Mouse (Mus musculus): ENCODE measurements at regions not wholly inside any gene's neighbourhood (a gene's known extent, or its start where the extent isn't known, plus 50 kb on each side); places are given as distances from the start of the nearest gene placed in this dataset.

DNA sequence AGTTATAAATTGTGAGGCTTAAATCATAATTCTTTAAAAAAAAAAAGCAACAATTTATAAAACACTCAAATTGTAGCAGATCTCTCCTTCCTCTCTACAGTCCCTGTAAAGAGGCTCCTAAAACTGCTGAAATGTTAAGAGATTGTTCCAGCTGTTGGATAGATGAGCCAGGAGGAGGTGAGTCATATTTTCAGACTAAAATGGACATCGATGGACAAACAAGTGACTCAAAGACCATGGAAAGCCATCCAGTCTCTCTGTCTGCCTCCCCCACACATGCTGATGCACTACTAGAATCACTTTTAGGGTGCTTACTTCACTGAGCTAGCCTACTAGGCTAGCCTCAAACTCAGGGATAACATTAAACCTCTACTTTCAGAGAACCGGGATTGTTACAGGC is 561.5 kb downstream of the Tmem114 start:
- no peak for DNase-seq (ENCODE audit: low spot score)

DNA sequence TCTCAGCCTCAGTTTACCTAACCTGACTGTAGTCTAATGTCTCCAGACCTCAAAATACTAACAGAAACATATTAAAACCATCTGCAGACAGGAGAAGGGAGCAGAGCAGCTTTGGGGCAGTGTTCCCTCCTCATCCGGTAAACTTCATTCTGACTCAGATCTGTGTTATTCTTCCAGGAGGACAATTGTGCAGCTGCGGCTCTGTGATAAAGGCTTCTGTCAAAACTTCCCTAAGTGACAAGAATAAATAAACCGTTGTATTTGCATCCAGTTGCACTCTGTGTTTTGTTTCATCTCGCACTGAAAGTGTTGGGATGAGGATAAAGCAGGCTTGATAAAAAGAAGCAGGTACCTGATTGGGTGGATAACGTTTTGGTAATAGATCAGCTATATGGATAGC is 585.8 kb downstream of the Tmem114 start:
- DNase-seq (ENCODE audit: low spot score), result no peak

DNA sequence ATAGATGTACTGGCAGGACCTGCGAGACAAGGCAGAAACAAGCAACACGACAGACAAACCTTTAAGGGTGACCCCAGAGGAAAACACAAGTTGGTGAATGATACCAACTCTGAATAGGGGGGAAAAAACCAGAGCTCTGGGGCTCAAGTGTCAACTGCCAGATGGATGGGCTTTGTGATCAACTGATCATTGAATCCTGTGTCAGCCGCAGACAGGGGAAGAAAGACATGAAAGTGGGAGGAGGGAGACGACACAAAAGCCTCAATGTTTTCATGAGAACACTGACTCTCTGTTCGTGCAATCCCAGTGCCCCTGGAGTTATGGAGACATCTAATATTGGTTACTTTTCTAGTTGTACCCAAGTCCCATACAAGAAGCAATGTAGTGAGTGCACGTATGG is 593.8 kb downstream of the Tmem114 start:
- DNase-seq (ENCODE audit: low spot score), result no peak

DNA sequence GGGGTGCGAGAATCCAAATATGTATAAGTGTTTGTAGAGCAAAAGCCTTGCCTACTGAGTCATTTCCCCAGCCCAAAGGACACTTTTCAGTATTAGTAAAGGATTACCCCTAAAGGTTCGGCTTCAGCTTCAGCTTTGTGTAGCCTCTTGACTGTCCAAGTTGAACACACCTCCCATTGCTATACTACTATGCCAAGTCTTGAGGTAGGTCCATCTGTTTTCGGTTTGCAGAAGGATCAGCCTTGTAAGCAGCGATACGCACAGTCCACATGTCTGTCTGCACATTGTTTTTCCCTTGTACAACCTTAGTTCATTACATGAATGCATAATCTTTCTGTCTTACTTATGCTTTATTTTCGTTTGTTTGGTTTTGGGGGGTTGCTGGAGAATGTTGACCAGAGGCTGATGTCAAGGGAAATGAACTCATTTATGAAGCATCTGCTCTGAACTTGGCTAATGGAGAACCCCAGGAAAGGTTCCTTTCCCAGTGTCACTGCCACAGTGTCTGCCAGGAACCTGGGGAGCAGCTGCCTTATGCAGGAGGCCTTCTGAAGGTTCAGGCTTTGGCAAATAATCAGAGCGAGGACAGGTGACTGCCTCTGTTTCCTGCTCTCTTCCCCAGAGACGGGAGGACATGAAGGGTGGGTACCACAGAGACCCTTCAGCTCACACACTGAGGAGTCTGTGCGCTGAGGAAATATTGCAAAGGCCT is 594.8 kb downstream of the Tmem114 start:
- no peak for DNase-seq (ENCODE audit: low spot score)

DNA sequence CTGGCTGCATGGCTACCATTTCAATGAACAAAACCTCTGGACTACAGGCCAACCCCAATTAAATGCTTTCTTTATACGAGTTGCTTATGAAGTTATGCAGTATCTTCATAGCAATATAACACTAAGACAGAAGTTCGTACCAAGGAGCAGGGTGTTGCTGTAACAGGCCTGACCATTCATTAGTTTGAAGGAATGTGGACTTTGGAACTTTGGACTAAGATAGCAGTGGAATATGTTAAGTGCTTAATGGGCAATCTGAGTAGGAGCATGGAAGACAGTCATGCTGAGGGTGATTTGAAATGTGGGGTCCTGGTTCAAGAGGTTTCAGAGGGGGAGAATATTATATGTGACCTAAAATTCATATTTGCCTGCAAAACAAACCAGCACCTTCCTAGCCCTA is 623.8 kb downstream of the Tmem114 start:
- DNase-seq (ENCODE audit: low spot score), result no peak

DNA sequence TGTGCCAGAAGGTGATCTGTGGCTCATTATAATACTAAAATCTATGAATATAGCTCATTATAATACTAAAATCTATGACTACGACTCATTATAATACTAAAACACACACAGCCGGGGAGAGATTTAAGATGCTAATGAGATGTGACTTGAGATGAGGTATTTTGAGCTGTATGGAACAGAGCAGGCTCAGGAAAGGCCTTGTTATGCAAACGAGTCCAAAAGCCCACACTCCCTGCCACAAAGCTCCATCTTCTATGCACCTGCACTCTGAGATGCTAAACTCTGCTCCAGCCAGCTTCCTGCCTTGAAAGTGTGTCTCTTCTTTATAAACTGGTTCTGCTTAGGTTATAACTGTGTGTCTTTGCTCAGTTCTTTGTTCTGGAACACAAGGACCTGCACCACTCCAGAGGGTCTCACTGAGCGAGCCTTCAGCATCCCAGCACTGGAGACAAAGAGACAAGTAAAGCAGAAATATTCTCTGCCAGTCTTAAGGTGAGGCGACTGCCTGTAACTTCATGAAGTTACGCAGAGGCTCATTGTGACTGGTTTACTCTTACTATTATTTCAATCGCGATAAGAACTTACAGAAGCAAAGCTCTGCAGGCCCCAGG is 627.7 kb downstream of the Tmem114 start:
- no peak for DNase-seq (ENCODE audit: low spot score)

DNA sequence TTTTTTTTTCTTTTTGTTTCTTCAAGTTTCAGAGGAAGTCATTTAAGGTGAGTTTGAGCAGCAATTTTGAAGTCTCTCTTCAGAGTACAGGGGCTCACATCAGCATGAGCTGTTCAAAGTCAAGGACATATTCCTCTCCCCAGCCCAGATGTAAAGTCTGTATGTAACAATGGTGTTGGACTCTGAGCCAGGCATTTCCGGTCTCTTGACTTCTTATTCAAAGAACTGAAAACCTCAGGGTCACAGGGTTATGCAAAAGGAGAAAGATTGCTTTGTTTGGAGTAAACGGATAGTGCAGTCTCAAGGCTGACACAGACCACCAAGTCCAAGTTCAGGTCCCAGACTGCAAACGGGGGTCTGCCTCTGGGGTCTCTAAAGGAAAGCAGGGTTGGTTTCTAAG is 629.4 kb downstream of the Tmem114 start:
- DNase-seq (ENCODE audit: low spot score), result no peak

DNA sequence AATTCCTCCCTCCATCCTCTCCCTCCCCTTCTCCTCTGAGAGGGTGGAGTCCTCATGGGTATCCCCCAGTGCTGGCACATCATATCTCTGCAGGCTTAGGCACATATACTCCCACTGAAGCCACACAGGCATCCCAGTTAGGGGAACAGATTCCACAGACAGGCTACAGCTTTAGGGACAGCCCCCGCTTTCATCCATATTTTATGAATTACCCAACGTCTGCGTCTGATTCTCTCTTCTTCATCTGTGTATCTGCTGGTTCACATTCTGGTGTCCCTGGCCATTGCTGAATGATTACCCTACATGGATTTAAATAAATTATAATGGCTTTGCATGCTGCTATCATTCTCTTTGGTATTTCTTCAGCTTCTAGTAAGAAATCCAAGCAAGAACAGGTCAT is 632.4 kb downstream of the Tmem114 start:
- DNase-seq (ENCODE audit: low spot score), result no peak

DNA sequence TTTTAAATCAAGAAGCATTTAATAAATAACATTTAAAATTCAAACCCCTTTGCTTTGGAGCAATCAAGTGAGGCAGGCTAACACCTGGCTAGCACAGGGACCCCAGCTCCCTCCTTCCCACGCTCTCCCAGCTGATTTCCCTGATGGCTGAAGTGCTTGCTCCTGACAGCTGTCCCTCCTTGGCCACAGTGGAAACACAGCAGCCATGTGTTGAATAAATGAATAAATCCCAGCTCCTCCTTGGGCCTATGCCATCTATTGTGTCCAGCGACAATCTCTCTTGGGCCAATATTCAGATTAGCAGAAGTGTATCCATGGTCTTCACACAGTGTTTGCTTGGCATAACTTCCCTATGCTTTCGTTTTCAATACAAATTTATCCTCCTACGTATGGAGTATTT is 634.7 kb downstream of the Tmem114 start:
- no peak for DNase-seq (ENCODE audit: low spot score)

DNA sequence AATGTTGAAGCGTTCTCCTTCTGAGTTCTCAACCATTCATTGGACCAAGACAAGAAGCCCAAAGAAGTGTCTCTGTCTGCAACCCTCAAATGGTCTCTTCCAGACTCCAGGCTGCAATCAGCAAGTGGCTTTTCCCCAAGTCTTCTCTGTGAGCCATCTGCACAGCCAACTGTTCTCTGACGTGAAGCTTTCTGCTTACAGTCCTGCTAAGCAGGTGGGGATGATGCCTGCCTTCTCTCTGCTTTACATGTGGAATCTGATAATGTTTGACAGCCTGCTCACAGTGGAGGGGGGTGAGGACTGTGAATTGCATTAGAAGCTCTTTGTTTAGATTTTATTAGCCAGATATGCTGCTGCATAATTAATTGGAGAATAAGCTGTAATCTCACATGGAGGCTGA is 636.7 kb downstream of the Tmem114 start:
- no peak for DNase-seq (ENCODE audit: low spot score)

DNA sequence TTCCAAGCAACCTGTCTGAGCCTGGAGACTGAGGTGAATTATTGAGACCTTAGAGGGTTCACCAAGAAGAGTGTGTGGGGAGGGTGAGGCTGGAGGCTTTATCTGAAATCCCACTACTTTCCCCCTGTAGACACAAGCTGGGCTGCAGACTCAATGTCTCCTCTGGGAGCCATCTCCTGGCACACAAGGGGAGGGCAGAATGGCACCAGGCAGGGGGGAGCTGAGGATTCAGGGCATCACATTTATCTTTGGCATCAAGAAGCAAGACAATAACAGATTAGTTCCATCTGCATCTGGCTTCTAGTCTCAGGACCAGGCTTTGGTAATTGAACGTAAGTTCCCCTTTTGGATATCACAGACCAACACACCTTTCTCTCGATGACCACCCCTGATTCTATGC is 643.4 kb downstream of the Tmem114 start:
- DNase-seq (ENCODE audit: low spot score), result no peak

DNA sequence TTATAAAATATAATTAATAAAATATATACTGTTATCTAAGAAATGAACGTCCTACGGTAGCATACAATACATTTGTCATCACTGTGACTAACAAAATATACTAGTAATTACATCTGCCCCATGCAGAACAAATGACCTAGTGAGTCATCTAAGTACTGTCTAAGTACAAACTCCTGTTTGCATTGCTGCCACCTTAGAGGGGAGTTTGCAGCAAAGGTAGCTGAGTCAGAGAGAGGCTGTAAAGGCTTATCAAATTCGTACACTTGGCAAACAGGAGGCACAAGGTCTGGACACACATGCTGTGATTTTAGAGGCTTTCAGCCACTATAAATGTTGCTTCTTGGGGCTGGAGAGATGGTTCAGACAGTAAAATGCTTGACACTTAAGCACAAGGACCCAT is 649.3 kb downstream of the Tmem114 start:
- DNase-seq (ENCODE audit: low spot score), result no peak

DNA sequence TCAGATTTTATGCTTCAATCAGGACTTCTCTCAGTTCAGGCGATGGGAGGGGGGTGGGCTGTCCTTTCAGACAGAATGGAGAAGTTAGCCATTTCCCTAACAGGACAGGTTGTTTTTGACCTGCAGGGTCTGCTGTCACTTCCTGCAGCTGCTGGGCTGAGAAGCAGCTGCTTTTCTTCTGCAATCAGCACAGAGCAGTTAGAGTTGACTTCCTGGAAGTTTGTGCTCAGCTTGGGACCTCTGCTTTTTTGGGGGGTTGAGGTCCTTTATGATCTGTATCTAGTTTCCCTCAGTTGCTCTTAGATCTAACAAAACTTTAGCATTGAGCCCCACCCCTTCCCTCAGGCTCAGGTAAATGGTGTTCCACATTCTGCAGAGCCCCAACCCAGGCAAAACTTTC is 656.5 kb downstream of the Tmem114 start:
- no peak for DNase-seq (ENCODE audit: low spot score)

DNA sequence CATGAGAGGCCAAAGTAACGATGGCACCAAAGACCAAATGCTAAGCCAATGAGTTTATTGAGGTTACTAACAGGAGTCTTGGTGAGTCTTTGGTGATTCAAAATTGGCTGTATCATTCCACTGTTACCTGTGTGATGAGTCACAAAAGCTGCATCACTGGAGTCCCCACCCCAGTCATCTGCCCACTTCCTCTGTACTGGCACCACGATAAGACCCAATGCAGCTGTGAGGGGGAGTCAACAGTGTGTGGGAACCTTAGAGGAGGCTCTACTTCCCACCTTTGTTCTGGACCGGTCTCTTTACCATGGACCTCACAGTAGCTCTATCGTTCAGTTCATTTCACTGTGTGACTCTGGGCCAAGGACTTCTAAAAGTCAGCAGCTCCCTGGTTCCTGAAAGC is 657.2 kb downstream of the Tmem114 start:
- DNase-seq (ENCODE audit: low spot score), result no peak

DNA sequence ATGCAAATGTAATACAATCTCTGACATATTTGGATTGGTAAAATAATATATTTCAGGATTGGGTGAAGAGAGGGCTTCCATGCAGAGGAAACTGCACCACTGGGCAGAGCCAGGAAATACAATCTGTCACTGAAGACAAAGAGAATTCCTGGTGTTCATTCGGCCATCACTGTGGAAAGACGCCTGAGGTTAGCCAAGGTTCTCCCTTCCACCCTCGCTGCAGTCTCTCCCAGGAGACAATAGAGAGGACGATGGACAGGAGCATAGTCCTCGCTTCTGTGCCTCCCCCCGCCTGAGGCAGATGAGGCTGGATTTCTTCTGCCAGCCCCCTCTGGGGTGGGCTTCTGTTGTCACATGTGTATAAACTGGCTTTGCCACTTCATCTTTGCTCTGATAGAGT is 660.6 kb downstream of the Tmem114 start:
- no peak for DNase-seq (ENCODE audit: low spot score)

DNA sequence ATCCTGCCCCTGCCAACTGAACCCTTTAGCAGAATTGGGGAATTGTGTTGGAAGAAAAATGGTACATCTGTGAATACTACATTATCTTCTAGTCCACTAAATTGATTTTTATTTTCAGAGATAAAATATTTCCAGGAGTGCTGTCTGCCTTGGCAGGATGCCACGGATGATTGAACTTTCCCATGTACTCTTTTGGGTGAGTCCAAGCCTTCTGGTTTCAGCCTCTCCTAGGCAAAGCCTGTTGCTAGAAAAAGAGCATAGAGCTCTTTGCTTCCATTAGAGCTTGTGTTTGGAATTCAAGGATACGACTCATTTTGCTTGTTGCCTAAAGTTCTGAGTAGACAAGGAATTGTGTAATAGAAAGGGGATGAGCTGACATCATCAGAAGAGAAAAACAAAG is 696.8 kb downstream of the Tmem114 start:
- no peak for DNase-seq (ENCODE audit: low spot score)

DNA sequence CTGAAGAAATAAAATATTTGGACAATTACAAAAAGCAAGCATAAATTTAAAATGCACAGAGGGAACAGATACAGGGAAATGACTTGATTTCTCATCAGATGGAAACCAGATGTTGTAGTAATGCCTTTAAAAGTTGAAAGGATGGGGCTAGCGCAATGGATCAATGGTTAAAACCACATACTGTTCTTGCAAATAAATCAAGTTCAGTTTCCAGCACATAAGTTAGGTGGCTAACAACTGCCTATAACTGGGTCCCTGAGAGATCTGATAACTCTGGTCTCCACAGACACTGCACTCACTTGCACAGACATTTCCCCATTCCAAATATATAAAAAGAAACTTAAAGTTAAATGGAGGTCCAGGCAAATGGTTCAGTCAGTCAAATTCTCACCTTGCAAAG is 699.7 kb downstream of the Tmem114 start:
- DNase-seq (ENCODE audit: low spot score), result no peak

DNA sequence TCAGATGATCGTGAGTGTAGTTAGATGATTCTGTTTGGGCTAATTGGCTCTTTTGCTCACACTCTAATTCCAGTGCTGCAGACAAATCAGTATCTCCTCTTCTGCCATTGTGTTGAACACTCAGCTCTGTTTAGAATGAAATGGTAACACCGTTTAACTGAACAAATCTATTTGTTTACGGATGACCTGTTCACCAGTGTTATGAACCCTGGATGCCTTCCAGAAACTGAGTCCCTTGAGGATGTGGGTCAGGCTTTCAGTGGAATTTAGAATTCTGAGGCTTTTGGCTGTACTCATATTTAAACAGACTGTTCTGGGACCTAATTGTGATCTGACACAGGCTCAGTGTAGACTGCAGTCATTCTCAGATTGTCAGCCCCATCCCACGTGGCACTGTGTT is 723.5 kb downstream of the Tmem114 start:
- DNase-seq (ENCODE audit: low spot score), result no peak

DNA sequence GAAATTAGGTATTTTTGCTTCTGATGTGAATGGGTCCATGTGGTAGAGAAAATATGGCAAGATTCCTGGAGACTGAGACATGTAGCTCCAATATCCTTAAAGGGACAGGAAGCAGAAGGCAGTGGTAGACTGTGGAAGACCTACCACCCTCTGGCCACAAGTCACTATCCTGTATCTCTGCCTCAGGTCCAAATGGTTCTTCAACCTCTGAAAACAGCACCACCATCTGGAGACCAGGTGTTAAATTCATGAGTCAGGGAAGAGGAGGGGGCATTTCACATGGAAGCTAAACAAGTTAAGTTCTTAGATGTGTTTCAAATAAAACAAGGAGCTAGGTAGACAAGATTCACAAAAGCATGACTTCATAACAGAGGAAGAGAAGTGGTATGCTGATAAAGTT is 739.5 kb downstream of the Tmem114 start:
- DNase-seq (ENCODE audit: low spot score), result no peak

DNA sequence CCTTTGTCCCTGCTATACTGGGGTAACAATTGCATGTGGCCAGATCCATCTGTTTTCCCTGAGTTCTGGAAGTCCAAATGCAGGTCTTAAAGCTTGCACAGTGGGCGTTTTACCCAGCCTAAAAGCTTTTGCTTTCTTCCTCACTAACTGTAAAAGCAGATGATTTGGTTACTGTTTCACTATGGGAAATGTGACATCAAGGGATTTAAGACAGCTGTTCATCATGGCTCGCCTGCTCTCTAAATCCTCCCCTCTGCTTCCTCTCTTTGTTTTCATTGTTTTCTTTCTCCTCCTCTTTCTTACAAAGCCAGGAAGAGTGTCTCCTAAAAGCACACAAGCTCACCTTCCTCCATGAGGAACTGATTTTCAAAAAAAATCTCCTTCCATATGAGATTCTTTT is 758.8 kb downstream of the Tmem114 start:
- DNase-seq (ENCODE audit: low spot score), result no peak

DNA sequence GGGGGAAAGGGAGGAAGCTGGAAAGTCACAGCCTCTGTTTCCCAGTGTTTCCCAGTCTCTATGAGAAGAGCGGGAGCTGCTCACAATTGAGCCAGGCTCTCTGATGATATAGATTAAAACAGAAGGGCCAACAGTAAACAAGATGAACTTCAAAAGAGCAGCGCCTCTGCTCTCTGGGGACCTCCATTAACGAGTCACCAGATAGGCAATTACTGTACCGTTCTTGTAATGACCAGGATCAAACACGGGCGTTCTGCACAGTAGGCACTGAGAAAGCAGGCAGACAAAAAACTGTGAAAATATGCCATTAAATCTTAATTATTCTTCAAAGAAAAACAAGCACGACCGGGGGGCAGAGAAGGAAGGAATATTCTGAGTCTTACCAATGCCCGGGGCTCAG is 766.8 kb downstream of the Tmem114 start:
- DNase-seq (ENCODE audit: low spot score), result no peak

DNA sequence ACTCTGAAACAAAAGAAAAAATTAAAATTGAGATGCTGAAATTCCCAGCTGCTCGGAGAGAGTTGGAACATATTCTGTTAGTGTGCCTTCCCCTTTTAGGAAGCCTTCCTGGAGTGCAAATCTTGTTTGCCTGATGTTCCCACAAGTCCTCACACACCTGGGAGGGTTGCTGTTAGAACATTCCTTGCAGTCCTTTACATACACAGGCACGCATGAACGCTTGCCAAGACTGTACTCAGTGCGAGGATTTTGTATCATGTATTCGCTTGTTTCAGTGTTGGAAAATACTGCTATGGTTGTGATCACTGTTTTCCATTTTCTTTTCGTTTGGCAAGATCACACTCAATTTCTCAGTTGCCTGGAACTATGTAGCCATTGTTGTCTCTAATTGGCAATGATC is 770.5 kb downstream of the Tmem114 start:
- DNase-seq (ENCODE audit: low spot score), result no peak

DNA sequence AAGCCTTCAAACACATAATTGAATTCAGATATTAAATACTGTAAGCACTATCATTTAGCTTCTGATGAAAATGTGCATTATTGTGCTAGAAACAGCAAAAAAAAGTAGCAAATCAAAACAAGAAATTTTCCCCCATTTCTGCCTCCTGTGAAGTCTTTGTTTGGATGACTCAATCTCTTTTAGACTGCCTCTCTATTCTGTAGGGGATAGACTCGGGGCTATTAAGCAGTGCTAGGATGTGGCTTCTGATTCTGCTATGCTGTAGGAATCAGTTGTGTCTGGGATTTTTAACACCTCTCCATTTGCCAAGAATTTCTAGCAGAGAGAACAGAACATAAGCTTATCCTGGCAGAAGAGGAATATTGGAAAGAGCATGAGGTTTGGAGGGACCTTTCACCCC is 775.2 kb downstream of the Tmem114 start:
- DNase-seq (ENCODE audit: low spot score), result no peak

DNA sequence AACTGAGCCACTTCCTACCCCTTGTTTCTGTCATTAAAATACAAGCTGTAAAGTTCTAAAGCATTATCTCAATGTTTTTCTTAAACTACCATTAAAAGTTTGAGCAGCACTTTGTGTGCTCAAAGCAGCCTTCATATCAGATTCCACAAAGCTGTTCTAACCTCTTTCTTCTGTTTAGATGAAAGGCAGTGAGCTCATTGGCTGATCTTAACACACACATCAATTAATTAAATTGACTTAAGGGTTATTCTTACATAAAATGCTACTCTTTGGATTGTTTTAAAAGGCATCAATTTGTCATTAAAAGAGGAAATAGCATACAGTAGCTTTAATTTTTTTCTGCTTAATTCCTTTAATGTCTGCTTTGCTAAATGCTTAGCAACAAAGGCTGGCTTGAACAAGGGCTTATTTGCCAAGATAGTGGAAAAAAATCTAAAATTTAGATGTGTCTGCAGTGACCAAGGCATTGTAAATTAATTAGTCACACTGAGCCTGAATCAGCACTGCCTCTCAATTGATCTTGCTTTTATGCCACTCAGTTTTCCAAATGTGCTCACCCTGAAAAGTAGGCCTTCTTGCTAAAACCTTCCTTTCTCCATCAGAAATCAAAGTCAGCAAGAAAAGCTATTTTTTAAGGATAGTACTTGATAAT is 777.5 kb downstream of the Tmem114 start:
- no peak for DNase-seq (ENCODE audit: low spot score)
